ENCODE assay signal across 9 mouse cellular contexts in the genomic region with DNA sequence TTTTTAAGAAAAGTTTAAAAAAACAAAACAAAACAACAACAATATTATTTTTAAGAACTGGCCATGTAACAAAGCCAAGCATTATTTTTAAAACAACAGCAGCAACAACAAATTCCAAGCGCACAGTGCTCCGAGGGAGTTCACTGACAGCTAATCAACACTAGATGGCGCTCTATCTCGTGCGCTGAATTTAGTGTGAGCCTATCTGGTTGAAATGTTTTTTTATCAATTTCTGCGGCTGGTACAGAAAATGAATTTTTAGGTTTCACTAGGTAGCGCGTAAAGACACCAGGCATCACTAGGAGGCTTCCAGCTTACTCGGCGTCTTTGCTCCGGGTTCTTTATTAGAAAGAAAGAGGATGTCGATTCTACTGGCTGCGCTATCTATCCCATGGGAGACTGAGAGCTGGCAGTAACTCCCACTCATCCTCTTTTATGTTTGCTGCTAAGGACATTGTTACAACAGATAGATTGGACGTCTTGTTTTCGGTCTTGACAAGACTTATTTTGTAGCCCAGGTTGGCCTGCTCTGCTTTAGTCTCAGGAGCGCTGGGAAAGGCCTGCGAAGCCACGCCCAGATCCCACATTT. TPM values are rescaled to one million over a fixed set of nuclear protein-coding genes. Genes with fewer than 3 reads are reported as not detected.
DNase-seq lines count a peak whose midpoint lies in the region; ATAC-seq and TF ChIP-seq lines count a peak whose summit lies in the region.
"Had no signal": no experiment of that assay in that cellular context is flagged by ENCODE, and none has a peak within 500 bp of the region (broad histone marks: within the 10 kb centered on the region; RNA-seq: fewer than 3 reads in every experiment).

No protein-coding gene starts in this region.

- H3K4me2 ChIP-seq in kidney, embryonic 14.5 days (replicated peaks; ENCODE audit: low read depth, low read length) = no peak overlapping the region
- H3K4me2 ChIP-seq: stomach, embryonic 15.5 days had no signal

- no peak for ATAC-seq in kidney, embryonic 14.5 days (ENCODE audit: low FRiP score, low TSS enrichment)
- ATAC-seq in activated CD4-positive, CD25-positive, alpha-beta regulatory T cell, adult 4 months = peak; percentile 64

- H3K36me3 ChIP-seq in kidney, adult 2 months (ENCODE audit: control insufficient read depth, insufficient read depth, low read length) = no peaks in the 10 kb centered on the region
- H3K36me3 ChIP-seq in kidney, embryonic 14.5 days (ENCODE audit: control insufficient read depth, insufficient read depth, low read length) = no peaks in the 10 kb centered on the region
- H3K36me3 ChIP-seq in hindbrain, embryonic 10.5 days = no peaks in the 10 kb centered on the region
- no peaks in the 10 kb centered on the region for H3K36me3 ChIP-seq in liver, adult 2 months (ENCODE audit: control insufficient read depth, insufficient read depth, low read length)
- H3K36me3 ChIP-seq: stomach, embryonic 15.5 days had no signal

- no peak for TF ChIP-seq POLR2A in kidney, adult 2 months (IDR thresholded peaks at IDR 0.05; ENCODE audit: low read depth, low read length)
- no peak for TF ChIP-seq POLR2A in liver, adult 2 months (IDR thresholded peaks at IDR 0.05; ENCODE audit: extremely low read depth, insufficient read depth, low read length)

- peak; percentile 56 for DNase-seq in kidney, adult 2 months
- DNase-seq in cerebellum, postnatal 25 days = peak; percentile 67 to 76
- DNase-seq in hindbrain, embryonic 10.5 days (ENCODE audit: low spot score) = peak; percentile 47
- peak; percentile 21 for DNase-seq in liver, adult 2 months (ENCODE audit: extremely low read depth, low read depth, low spot score)
- peak; percentile 39 for DNase-seq in neural tube, embryonic 10.5 days (ENCODE audit: extremely low spot score, low spot score)
- no peak for DNase-seq in urinary bladder, postnatal 4 days (ENCODE audit: low spot score in 2 of 2)

- H3K9me3 ChIP-seq in kidney, embryonic 14.5 days (ENCODE audit: control insufficient read depth, low read length) = no peaks in the 10 kb centered on the region; the same call in none of the 2 replicates
- no peaks in the 10 kb centered on the region; the same call in 1 of the 2 replicates for H3K9me3 ChIP-seq in hindbrain, embryonic 10.5 days
- H3K9me3 ChIP-seq: stomach, embryonic 15.5 days had no signal

- H3K79me2 ChIP-seq in liver, adult 2 months (ENCODE audit: control insufficient read depth, insufficient read depth, low read length) = no peaks in the 10 kb centered on the region

- H3K4me3 ChIP-seq in kidney, adult 2 months (ENCODE audit: insufficient read depth, low read depth, low read length) = no peak overlapping the region
- no peak overlapping the region for H3K4me3 ChIP-seq in kidney, embryonic 14.5 days (ENCODE audit: low read length)
- H3K4me3 ChIP-seq in hindbrain, embryonic 10.5 days = no peak overlapping the region
- H3K4me3 ChIP-seq in liver, adult 2 months (ENCODE audit: insufficient read depth, low read depth, low read length) = no peak overlapping the region
- H3K4me3 ChIP-seq: stomach, embryonic 15.5 days had no signal

- no peak overlapping the region for H3K27ac ChIP-seq in kidney, adult 2 months (ENCODE audit: insufficient read depth, low read depth, low read length)
- H3K27ac ChIP-seq in kidney, embryonic 14.5 days (ENCODE audit: low read depth, low read length) = no peak overlapping the region
- H3K27ac ChIP-seq in hindbrain, embryonic 10.5 days = no peak overlapping the region
- H3K27ac ChIP-seq in liver, adult 2 months (replicated peaks; ENCODE audit: insufficient read depth, low read depth, low read length) = no peak overlapping the region
- H3K27ac ChIP-seq: stomach, embryonic 15.5 days had no signal

- H3K9ac ChIP-seq in kidney, embryonic 14.5 days (ENCODE audit: low read depth, low read length) = no peak overlapping the region
- H3K9ac ChIP-seq in liver, adult 2 months (ENCODE audit: low read depth, low read length) = no peak overlapping the region
- H3K9ac ChIP-seq: stomach, embryonic 15.5 days had no signal

- H3K4me1 ChIP-seq in kidney, adult 2 months (ENCODE audit: control insufficient read depth, insufficient read depth, low read length) = no peaks in the 10 kb centered on the region
- no peaks in the 10 kb centered on the region for H3K4me1 ChIP-seq in kidney, embryonic 14.5 days (ENCODE audit: control insufficient read depth, insufficient read depth, low read length)
- no peaks in the 10 kb centered on the region for H3K4me1 ChIP-seq in hindbrain, embryonic 10.5 days (replicated peaks)
- H3K4me1 ChIP-seq in liver, adult 2 months (ENCODE audit: control insufficient read depth, insufficient read depth, low read length) = no peaks in the 10 kb centered on the region; the same call in 1 of the 2 replicates
- H3K4me1 ChIP-seq: stomach, embryonic 15.5 days had no signal

- WGBS in kidney, adult 2 months = 43% methylated on average over 18 of the region's 18 CpGs
- 50% methylated on average over 18 of the region's 18 CpGs for WGBS in kidney, embryonic 14.5 days
- WGBS in hindbrain, embryonic 10.5 days = 50% methylated on average over 18 of the region's 18 CpGs
- WGBS in liver, adult 2 months = 47% methylated on average over 18 of the region's 18 CpGs

- H3K27me3 ChIP-seq in kidney, adult 2 months (replicated peaks; ENCODE audit: control insufficient read depth, insufficient read depth, low read length) = no peaks in the 10 kb centered on the region; the same call in 1 of the 2 replicates
- H3K27me3 ChIP-seq in kidney, embryonic 14.5 days (ENCODE audit: control insufficient read depth, insufficient read depth, low read length) = no peaks in the 10 kb centered on the region
- H3K27me3 ChIP-seq in hindbrain, embryonic 10.5 days (ENCODE audit: insufficient read depth, poor library complexity, severe bottlenecking) = no peaks in the 10 kb centered on the region
- no peaks in the 10 kb centered on the region for H3K27me3 ChIP-seq in liver, adult 2 months (ENCODE audit: control insufficient read depth, insufficient read depth, low read length)
- H3K27me3 ChIP-seq: stomach, embryonic 15.5 days had no signal

- peak; percentile 80 for TF ChIP-seq CTCF in kidney, adult 2 months (conservative IDR thresholded peaks at IDR 0.05; ENCODE audit: insufficient read depth, insufficient read length, low read depth, low read length)
- TF ChIP-seq CTCF in liver, adult 2 months (IDR thresholded peaks at IDR 0.05; ENCODE audit: low read depth, low read length) = peak; percentile 66

RNA-seq across cellular contexts. Expression of a gene that starts 22.0 kb away (rescaled TPM):
- polyA plus RNA-seq in kidney, adult 2 months (2012; rRNA removed) = 30.8 and 32.7 TPM in 2 replicates
- polyA plus RNA-seq in kidney, embryonic 14.5 days (2014; fragmentation: Nextera tagmentation; extraction: Ambion mirVana) = 166 and 226 TPM in 2 replicates
- 10 to 100 TPM; 60.9 to 86.3 TPM for polyA plus RNA-seq in activated CD4-positive, CD25-positive, alpha-beta regulatory T cell, adult 4 months (2017; shearing (Covaris generic))
- 163 and 183 TPM in 2 replicates for polyA plus RNA-seq in hindbrain, embryonic 10.5 days (2016; fragmentation: Nextera tagmentation; extraction: Ambion mirVana)
- 13.5 and 14.5 TPM in 2 replicates for total RNA-seq in liver, adult 2 months (2014; rRNA removed)
- 13.7 and 15.1 TPM in 2 replicates for polyA plus RNA-seq in liver, adult 2 months (2012; rRNA removed)

RNA-seq across cellular contexts. Expression of a gene that starts 29.0 kb away (rescaled TPM):
- polyA plus RNA-seq in kidney, adult 2 months (2012; rRNA removed) = 35.1 and 36.1 TPM in 2 replicates
- 0.59 and 1.3 TPM in 2 replicates for polyA plus RNA-seq in kidney, embryonic 14.5 days (2014; fragmentation: Nextera tagmentation; extraction: Ambion mirVana)
- 1 to 10 TPM in 1 of 2 experiments, under 1 TPM in 1; 0.24 to 1.4 TPM for polyA plus RNA-seq in activated CD4-positive, CD25-positive, alpha-beta regulatory T cell, adult 4 months (2017; shearing (Covaris generic))
- 0.90 and 2.2 TPM in 2 replicates for polyA plus RNA-seq in hindbrain, embryonic 10.5 days (2016; fragmentation: Nextera tagmentation; extraction: Ambion mirVana)
- total RNA-seq in liver, adult 2 months (2014; rRNA removed) = 8.0 and 11.7 TPM in 2 replicates
- polyA plus RNA-seq in liver, adult 2 months (2012; rRNA removed) = 3.1 and 4.0 TPM in 2 replicates

Comparison
In these comparisons a context has a peak if more than half of its experiments do, and no peak if none do; other contexts are left out.
1. DNase-seq: peak in kidney, adult 2 months (single experiment), cerebellum, postnatal 25 days (2 of 2), hindbrain, embryonic 10.5 days (single experiment), liver, adult 2 months (single experiment) and neural tube, embryonic 10.5 days (single experiment); none in urinary bladder, postnatal 4 days (0 of 2).